Comparison of ENCODE assay signal across 9 mouse cellular contexts in genomic region chr17:5248957-5249656, GRCm38 (mm10).
A peak's percentile ranks its signal among the peaks of the same experiment; 100 is the strongest.
DNase-seq lines count a peak whose midpoint lies in the region; ATAC-seq lines count a peak whose summit lies in the region.
"Had no signal": no experiment of that assay in that cellular context is flagged by ENCODE, and none has a peak within 500 bp of the region (broad histone marks: within the 10 kb centered on the region; RNA-seq: fewer than 3 reads in every experiment).

No protein-coding gene starts in this region.

- ATAC-seq in hindbrain, embryonic 12.5 days (ENCODE audit: low FRiP score) = no peak

- intact Hi-C loops in heart, postnatal 10 days (cut with DNase I) = loop anchor here (5.0 kb wide), 1 partner anchor 47 kb away; no protein-coding TSS in a partner anchor

- H3K9ac ChIP-seq in hindbrain, embryonic 12.5 days = no peak overlapping the region

- H3K36me3 ChIP-seq in hindbrain, embryonic 12.5 days = no peaks in the 10 kb centered on the region; the same call in 1 of the 2 replicates
- peaks cover 36% of the 10 kb centered on the region for H3K36me3 ChIP-seq in hindbrain, embryonic 10.5 days
- no peaks in the 10 kb centered on the region for H3K36me3 ChIP-seq in macrophage (ENCODE audit: inconsistent target)

- WGBS in hindbrain, embryonic 12.5 days = 63% methylated on average over 17 of the region's 17 CpGs
- WGBS in hindbrain, embryonic 10.5 days = 83% methylated on average over 17 of the region's 17 CpGs
- 21% methylated on average over 17 of the region's 17 CpGs for WGBS in macrophage (ENCODE audit: missing documents)

- H3K4me2 ChIP-seq in hindbrain, embryonic 12.5 days (replicated peaks) = no peak overlapping the region

- peaks cover 24% of the 10 kb centered on the region; the same call in 1 of the 2 replicates for H3K4me1 ChIP-seq in hindbrain, embryonic 12.5 days
- 0 out of 2 replicates have a peak, but pooled peaks cover 14% of the 10 kb centered on the region for H3K4me1 ChIP-seq in hindbrain, embryonic 10.5 days (replicated peaks)

- no peak for DNase-seq in hindbrain, embryonic 10.5 days (ENCODE audit: low spot score)
- DNase-seq in c-Kit-positive CD71-positive TER-119-negative erythroid progenitor cells, embryonic 14.5 days (ENCODE audit: low read depth) = peak; percentile 25
- peak; percentile 51 to 58 for DNase-seq in heart, postnatal 10 days
- DNase-seq in layer of hippocampus, adult 9-11 months = peak; percentile 77
- DNase-seq in urinary bladder, postnatal 4 days (ENCODE audit: low spot score in 2 of 2) = no peak
- DNase-seq in frontal cortex, postnatal 25 days (ENCODE audit: low spot score in 2 of 2) = no peak

- H3K4me3 ChIP-seq in hindbrain, embryonic 12.5 days = no peak overlapping the region
- no peak overlapping the region for H3K4me3 ChIP-seq in hindbrain, embryonic 10.5 days
- no peak overlapping the region for H3K4me3 ChIP-seq in macrophage (ENCODE audit: inconsistent target)

- H3K79me2 ChIP-seq in macrophage (ENCODE audit: inconsistent target) = peaks cover 91% of the 10 kb centered on the region

- no peaks in the 10 kb centered on the region for H3K9me3 ChIP-seq in hindbrain, embryonic 12.5 days (replicated peaks)
- no peaks in the 10 kb centered on the region for H3K9me3 ChIP-seq in hindbrain, embryonic 10.5 days
- H3K9me3 ChIP-seq: G1E had no signal

- no peaks in the 10 kb centered on the region for H3K27me3 ChIP-seq in hindbrain, embryonic 12.5 days
- no peaks in the 10 kb centered on the region for H3K27me3 ChIP-seq in hindbrain, embryonic 10.5 days (ENCODE audit: insufficient read depth, poor library complexity, severe bottlenecking)

- peak overlapping the region; percentile 49; the same call in 1 of the 2 replicates for H3K27ac ChIP-seq in hindbrain, embryonic 12.5 days
- no peak overlapping the region for H3K27ac ChIP-seq in hindbrain, embryonic 10.5 days
- peak overlapping the region; percentile 91 for H3K27ac ChIP-seq in macrophage

Comparison
In these comparisons a context has a peak if more than half of its experiments do, and no peak if none do; other contexts are left out.
1. DNase-seq: peak in c-Kit-positive CD71-positive TER-119-negative erythroid progenitor cells, embryonic 14.5 days (single experiment), heart, postnatal 10 days (2 of 2) and layer of hippocampus, adult 9-11 months (single experiment); none in hindbrain, embryonic 10.5 days (single experiment), urinary bladder, postnatal 4 days (0 of 2) and frontal cortex, postnatal 25 days (0 of 2).